Mouse (Mus musculus) neural tube, embryonic 11.5 days (tissue): ENCODE measurements at regions not wholly inside any gene's neighbourhood (a gene's known extent, or its start where the extent isn't known, plus 50 kb on each side); places are given as distances from the start of the nearest gene placed in this dataset.

Source experiments
- ATAC-seq: fragments of 200-750 bp; cut with Nextera tagmentation; 2 replicates; pipeline ENCODE4 v1.8.0; 2017; ENCODE audit warnings: moderate number of reproducible peaks, mild to moderate bottlenecking, moderate TSS enrichment, moderate library complexity; ENCODE audit not compliant: insufficient read depth, low FRiP score, low TSS enrichment
- DNase-seq: peaks from one replicate; pipeline ENCODE4 v3.0.0-alpha.2; 2015; ENCODE audit warnings: low spot score
- H3K27ac ChIP-seq: fragments of 300-500 bp; sonication (generic); 2 replicates; pipeline ENCODE4 v1.5.1; 2014; ENCODE audit warnings: low read depth, mild to moderate bottlenecking, low read length
- H3K27me3 ChIP-seq: fragments of 300-500 bp; sonication (generic); 2 replicates; pipeline ENCODE4 v1.6.1; 2014; ENCODE audit warnings: mild to moderate bottlenecking, low read length, mixed read lengths; ENCODE audit not compliant: control insufficient read depth, insufficient read depth
- H3K36me3 ChIP-seq: fragments of 300-500 bp; sonication (generic); 2 replicates; pipeline ENCODE4 v1.6.1; 2014; ENCODE audit warnings: mild to moderate bottlenecking, low read length, moderate library complexity, mixed read lengths; ENCODE audit not compliant: control insufficient read depth, insufficient read depth
- H3K4me1 ChIP-seq: fragments of 300-500 bp; sonication (generic); 2 replicates; pipeline ENCODE4 v1.6.1; 2014; ENCODE audit warnings: low read length, mixed read lengths; ENCODE audit not compliant: control insufficient read depth, insufficient read depth
- H3K4me2 ChIP-seq: fragments of 300-500 bp; sonication (generic); 2 replicates; pipeline ENCODE4 v1.6.1; 2014; ENCODE audit warnings: low read depth, mild to moderate bottlenecking, moderate library complexity
- H3K4me3 ChIP-seq: fragments of 300-500 bp; sonication (generic); 2 replicates; pipeline ENCODE4 v1.5.1; 2014; ENCODE audit warnings: low read depth, low read length
- H3K9ac ChIP-seq: fragments of 300-500 bp; sonication (generic); 2 replicates; pipeline ENCODE4 v1.6.1; 2014; ENCODE audit warnings: mild to moderate bottlenecking, low read length
- H3K9me3 ChIP-seq: fragments of 300-500 bp; sonication (generic); 2 replicates; pipeline ENCODE4 v1.6.1; 2016; ENCODE audit warnings: low read length; ENCODE audit not compliant: control insufficient read depth
- WGBS: fragments of 180-500 bp; shearing (Covaris S2); extraction: QIAGEN DNeasy Blood & Tissue Kit; methylation state at CpG from one replicate; pipeline ENCODE4 v1.1.7; 2014; 5-methylcytosine and 5-hydroxymethylcytosine counted together

- Histone ChIP-seq H3K27me3 (no peaks in the 10 kb centered on the region), H3K4me3 (no peak overlapping the region), H3K27ac (no peak overlapping the region), H3K36me3 (no peaks in the 10 kb centered on the region), H3K4me2 (no peak overlapping the region), H3K9me3 (no peaks in the 10 kb centered on the region), H3K4me1 (no peaks in the 10 kb centered on the region), H3K9ac (no peak overlapping the region)
- no peak for DNase-seq
- ATAC-seq, result no peak
Observed at GRCm38 (mm10) chr10:101269371-101269770, 411.9 kb upstream of the Mgat4c start.

GRCm38 (mm10) chr10:101271459-101272299 is 409.6 kb upstream of the Mgat4c start:
- 78% methylated on average over 3 of the region's 3 CpGs for WGBS
- DNase-seq, result no peak
- Histone ChIP-seq H3K27ac (no peak overlapping the region), H3K4me3 (no peak overlapping the region), H3K4me2 (no peak overlapping the region), H3K27me3 (no peaks in the 10 kb centered on the region), H3K9me3 (no peaks in the 10 kb centered on the region), H3K4me1 (no peaks in the 10 kb centered on the region), H3K9ac (no peak overlapping the region), H3K36me3 (no peaks in the 10 kb centered on the region)
- no peak for ATAC-seq

DNA sequence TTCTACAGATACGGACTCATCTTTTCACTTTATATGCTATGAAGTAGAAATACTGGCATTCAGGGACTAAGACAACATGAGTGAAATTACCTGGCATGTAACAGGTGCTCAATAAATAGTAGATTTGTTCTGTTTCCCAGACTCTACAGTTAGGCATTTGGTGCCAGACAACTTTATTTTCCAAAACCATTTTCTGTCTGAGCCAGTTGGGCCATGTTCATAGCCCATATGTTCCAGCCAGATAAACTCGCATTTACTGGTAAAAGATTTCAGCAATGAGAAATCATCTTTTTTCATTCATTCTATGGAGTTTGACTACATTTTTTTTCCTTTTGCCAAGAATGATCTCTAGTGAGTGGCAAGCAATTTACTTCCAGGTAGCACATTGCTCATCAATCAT is 393.2 kb upstream of the Mgat4c start:
- no peaks in the 10 kb centered on the region for H3K27me3 ChIP-seq
- H3K27ac ChIP-seq, result no peak overlapping the region
- H3K4me1 ChIP-seq, result no peaks in the 10 kb centered on the region
- no peak overlapping the region for H3K4me3 ChIP-seq
- no peaks in the 10 kb centered on the region for H3K36me3 ChIP-seq
- H3K9me3 ChIP-seq, result no peaks in the 10 kb centered on the region
- no peak overlapping the region for H3K9ac ChIP-seq
- DNase-seq, result no peak
- no peak for ATAC-seq
- no peak overlapping the region for H3K4me2 ChIP-seq
- WGBS, result 96% methylated on average over 2 of the region's 2 CpGs

- Histone ChIP-seq H3K4me1 (no peaks in the 10 kb centered on the region), H3K4me3 (no peak overlapping the region), H3K9ac (no peak overlapping the region), H3K36me3 (no peaks in the 10 kb centered on the region), H3K4me2 (no peak overlapping the region), H3K27ac (no peak overlapping the region), H3K9me3 (no peaks in the 10 kb centered on the region), H3K27me3 (no peaks in the 10 kb centered on the region)
- ATAC-seq (no peak), DNase-seq (no peak)
- WGBS, result 64% methylated on average over 2 of the region's 2 CpGs
Observed at GRCm38 (mm10) chr10:101302138-101302780, 379.0 kb upstream of the Mgat4c start.

DNA sequence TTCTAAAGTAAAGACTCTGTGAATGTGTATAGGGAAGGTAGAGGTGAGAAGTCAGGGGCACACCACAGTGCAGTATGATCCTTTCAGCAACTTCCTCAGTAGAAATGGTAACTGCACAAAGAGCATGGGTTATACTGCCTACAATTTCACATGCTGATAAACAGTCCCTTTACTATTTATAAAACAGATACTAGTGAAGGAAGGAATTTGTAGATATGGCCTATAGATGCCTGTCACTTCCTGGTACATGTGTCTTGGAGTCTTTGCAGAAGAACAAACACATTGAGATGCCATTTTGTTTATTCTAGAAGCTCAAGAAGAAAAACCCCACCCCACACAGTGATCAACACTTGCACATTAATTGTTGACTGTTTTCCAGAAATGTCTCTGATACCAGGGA is 377.2 kb upstream of the Mgat4c start:
- Histone ChIP-seq H3K4me2 (no peak overlapping the region), H3K9ac (no peak overlapping the region), H3K9me3 (no peaks in the 10 kb centered on the region), H3K27me3 (no peaks in the 10 kb centered on the region), H3K27ac (no peak overlapping the region), H3K36me3 (no peaks in the 10 kb centered on the region), H3K4me1 (no peaks in the 10 kb centered on the region), H3K4me3 (no peak overlapping the region)
- ATAC-seq (no peak), DNase-seq (no peak)

DNA sequence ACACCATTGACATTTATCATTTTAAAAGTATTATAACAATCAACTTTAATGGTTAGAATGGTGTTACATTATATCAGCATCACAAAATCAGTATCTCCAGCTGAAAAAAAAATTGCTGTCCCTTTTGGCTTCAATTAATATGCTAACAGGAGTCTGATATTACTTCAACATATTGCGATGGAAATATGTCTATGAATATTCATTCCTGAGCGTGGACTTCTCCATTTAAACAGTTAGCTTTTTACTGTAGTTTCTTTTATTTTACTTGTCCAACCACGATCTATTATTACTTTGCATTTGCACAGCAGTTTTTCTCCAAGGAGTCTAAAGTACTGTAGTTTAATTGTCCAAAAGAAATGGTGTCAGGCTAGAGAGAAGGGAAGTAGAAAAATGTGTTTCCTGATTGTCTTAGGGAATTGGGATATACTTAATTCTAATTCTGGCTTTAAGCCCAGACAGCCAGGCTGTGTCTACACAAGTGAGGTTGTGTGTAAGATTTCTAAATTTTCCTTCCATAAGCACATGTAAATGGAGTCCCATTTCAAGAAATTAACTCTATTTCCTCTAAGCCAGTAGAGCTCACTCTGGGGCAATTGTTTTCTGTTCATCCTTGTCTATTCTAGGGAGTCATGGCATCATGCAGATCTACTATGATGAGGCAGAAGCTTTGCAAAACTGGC is 364.5 kb upstream of the Mgat4c start:
- Histone ChIP-seq H3K27me3 (no peaks in the 10 kb centered on the region), H3K4me3 (no peak overlapping the region), H3K4me2 (no peak overlapping the region), H3K27ac (no peak overlapping the region), H3K36me3 (no peaks in the 10 kb centered on the region), H3K9ac (no peak overlapping the region), H3K4me1 (no peaks in the 10 kb centered on the region), H3K9me3 (no peaks in the 10 kb centered on the region)
- ATAC-seq (no peak), DNase-seq (no peak)
- WGBS, result 89% methylated on average over 3 of the region's 3 CpGs

DNA sequence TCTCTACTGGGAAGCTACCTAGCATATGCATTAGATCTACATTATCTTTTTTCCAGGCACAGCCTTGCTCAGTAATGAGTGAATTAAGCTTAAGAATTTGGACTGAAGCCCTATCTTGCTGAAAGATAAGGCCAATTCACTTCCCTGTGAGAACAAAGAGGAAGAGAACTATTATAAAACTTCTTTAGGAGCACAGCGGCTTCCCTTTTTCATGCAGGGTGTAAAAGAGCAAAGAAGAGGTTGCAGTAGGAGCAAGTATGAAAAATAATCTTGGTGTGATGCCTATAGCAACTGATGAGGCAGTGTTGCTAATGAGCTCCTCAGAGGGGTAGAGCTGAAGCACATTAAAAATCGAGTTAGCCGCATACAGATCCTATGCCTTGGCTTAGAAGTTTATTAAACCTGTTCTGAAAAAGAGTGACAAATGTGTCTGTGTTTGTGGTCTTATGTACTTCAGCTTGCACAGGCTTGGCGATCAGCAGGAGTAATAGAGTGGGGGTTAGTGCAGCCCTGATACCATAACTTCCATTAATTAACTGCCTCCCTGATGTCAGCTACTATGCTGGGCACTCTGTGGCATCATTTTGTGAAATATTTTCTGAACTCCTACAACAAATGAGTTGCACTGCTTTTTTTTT is 360.1 kb upstream of the Mgat4c start:
- no peak for ATAC-seq
- Histone ChIP-seq H3K36me3 (no peaks in the 10 kb centered on the region), H3K27me3 (no peaks in the 10 kb centered on the region), H3K4me2 (no peak overlapping the region), H3K9me3 (no peaks in the 10 kb centered on the region), H3K9ac (no peak overlapping the region), H3K4me1 (no peaks in the 10 kb centered on the region), H3K27ac (no peak overlapping the region), H3K4me3 (no peak overlapping the region)
- DNase-seq, result no peak
- WGBS, result 90% methylated on average over 4 of the region's 4 CpGs

DNA sequence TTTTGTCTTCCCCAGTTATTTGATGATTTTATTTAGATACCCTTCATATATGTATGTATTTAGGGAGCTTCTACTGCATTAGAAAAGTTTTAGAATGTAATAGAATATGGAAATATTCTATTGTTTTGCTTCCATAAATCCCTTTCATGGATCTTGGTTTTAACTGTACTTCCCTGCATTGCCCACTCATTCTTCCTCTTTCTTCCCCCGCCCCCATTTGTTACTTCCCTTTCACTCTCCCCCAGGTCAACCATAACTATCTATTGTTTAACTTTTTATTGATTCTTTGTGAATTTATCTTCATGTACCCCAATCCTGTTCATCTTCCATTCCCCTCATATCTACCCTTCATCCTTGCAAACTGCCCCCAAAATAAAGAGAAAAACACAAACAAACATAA is 356.8 kb upstream of the Mgat4c start:
- Histone ChIP-seq H3K4me3 (no peak overlapping the region), H3K36me3 (no peaks in the 10 kb centered on the region), H3K4me1 (no peaks in the 10 kb centered on the region), H3K27me3 (no peaks in the 10 kb centered on the region), H3K27ac (no peak overlapping the region), H3K4me2 (no peak overlapping the region), H3K9ac (no peak overlapping the region), H3K9me3 (no peaks in the 10 kb centered on the region)
- 90% methylated on average over 1 of the region's 1 CpGs for WGBS
- DNase-seq (no peak), ATAC-seq (no peak)
